Mouse (Mus musculus) myocyte (in vitro differentiated cells): Measurements from ENCODE around the gene Ptpn9.

Experiments
- CEBPB ChIP-seq: IDR thresholded peaks from 2 replicates; pipeline ENCODE4 v1.6.1; 2011; ENCODE audit warnings: mild to moderate bottlenecking, moderate library complexity; ENCODE audit not compliant: poor library complexity, insufficient read depth, severe bottlenecking
- E2F4 ChIP-seq: IDR thresholded peaks from one replicate; pipeline ENCODE4 v1.6.1; 2011; ENCODE audit warnings: mild to moderate bottlenecking, control low read depth, moderate library complexity; ENCODE audit not compliant: insufficient read depth
- MAX ChIP-seq: IDR thresholded peaks from one replicate; pipeline ENCODE4 v1.6.1; 2011; ENCODE audit warnings: low read depth, mild to moderate bottlenecking, control low read depth
- MYOD1 ChIP-seq, 3 experiments: IDR thresholded peaks; one replicate each; pipeline ENCODE4 v1.6.1; 2011; ENCODE audit warnings: control low read depth in 2 of 3, low read depth in 2 of 3, mild to moderate bottlenecking in 2 of 3, moderate library complexity in 1 of 3; ENCODE audit not compliant: insufficient read length in 2 of 3, control insufficient read depth in 1 of 3
- MYOG ChIP-seq, 3 experiments: IDR thresholded peaks; one replicate each; pipeline ENCODE4 v1.6.1; 2011; ENCODE audit warnings: control low read depth in 2 of 3, low read depth in 2 of 3, mild to moderate bottlenecking in 2 of 3; ENCODE audit not compliant: insufficient read length in 2 of 3, control insufficient read depth in 1 of 3, insufficient read depth in 1 of 3
- POLR2A ChIP-seq: IDR thresholded peaks from one replicate; pipeline ENCODE4 v1.6.1; 2011; ENCODE audit warnings: low read depth, mild to moderate bottlenecking, control low read depth, moderate library complexity; ENCODE audit not compliant: insufficient read length
- POLR2AphosphoS2 ChIP-seq: IDR thresholded peaks from one replicate; pipeline ENCODE4 v1.6.1; 2011; ENCODE audit warnings: low read depth, control low read depth; ENCODE audit not compliant: insufficient read length
- SRF ChIP-seq: IDR thresholded peaks from one replicate; pipeline ENCODE4 v1.6.1; 2011; ENCODE audit warnings: low read depth; ENCODE audit not compliant: control insufficient read depth, insufficient read length
- TCF12 ChIP-seq: IDR thresholded peaks from one replicate; pipeline ENCODE4 v1.6.1; 2011; ENCODE audit warnings: mild to moderate bottlenecking, control low read depth; ENCODE audit not compliant: poor library complexity, insufficient read depth, severe bottlenecking
- USF1 ChIP-seq: IDR thresholded peaks from one replicate; pipeline ENCODE4 v1.6.1; 2011; ENCODE audit warnings: low read depth, mild to moderate bottlenecking, control low read depth, moderate library complexity

GRCm38 (mm10) chr9:56973960-56974524 is 20.7 kb upstream of the Ptpn9 start:
- TF ChIP-seq POLR2A (no peak), USF1 (no peak), POLR2AphosphoS2 (no peak), MYOG (IDR thresholded peaks at IDR 0.05; ENCODE audit: control insufficient read depth in 1 of 3, insufficient read depth in 1 of 3, insufficient read length in 2 of 3, low read depth in 2 of 3) (no peak), MYOD1 (IDR thresholded peaks at IDR 0.05; ENCODE audit: control insufficient read depth in 1 of 3, insufficient read length in 2 of 3, low read depth in 2 of 3) (no peak), E2F4 (no peak), MAX (no peak), CEBPB (no peak), TCF12 (no peak), SRF (no peak)
